Comparison of ENCODE assay signal across 10 mouse cellular contexts in genomic region chr2:102657726-102658125, GRCm38 (mm10). TPM values are rescaled to one million over a fixed set of nuclear protein-coding genes. Genes with fewer than 3 reads are reported as not detected.
DNase-seq lines count a peak whose midpoint lies in the region.
"Had no signal": no experiment of that assay in that cellular context is flagged by ENCODE, and none has a peak within 500 bp of the region (broad histone marks: within the 10 kb centered on the region; RNA-seq: fewer than 3 reads in every experiment).

No protein-coding gene starts in this region.

- H3K4me1 ChIP-seq in embryonic facial prominence, embryonic 10.5 days = peaks cover 33% of the 10 kb centered on the region
- H3K4me1 ChIP-seq: liver, embryonic 15.5 days had no signal

- peak; percentile 53 for DNase-seq in layer of hippocampus, adult 11-12 months (ENCODE audit: low spot score)
- DNase-seq in layer of hippocampus, postnatal 14 days (ENCODE audit: low spot score in 2 of 2) = no peak
- DNase-seq in embryonic facial prominence, embryonic 10.5 days (ENCODE audit: low spot score) = peak; percentile 18
- peak; percentile 76 for DNase-seq in left cerebral cortex, postnatal 4 days
- DNase-seq in right cerebral cortex, postnatal 10 days (ENCODE audit: low spot score in 2 of 2) = peak; percentile 73 to 80
- DNase-seq in kidney, adult 18-20 months = no peak
- DNase-seq in lung, postnatal 36 days = no peak
- DNase-seq in heart, postnatal 10 days = no peak

- H3K4me3 ChIP-seq in embryonic facial prominence, embryonic 10.5 days = peak overlapping the region; percentile 84
- H3K4me3 ChIP-seq: erythroblast, embryonic 14.5 days had no signal

- intact Hi-C loops in left cerebral cortex, postnatal 4 days (cut with DNase I) = no loop called here
- intact Hi-C loops in heart, postnatal 10 days (cut with DNase I) = loop anchor here (5.0 kb wide), 1 partner anchor 65 kb away; no protein-coding TSS in a partner anchor

- H3K27me3 ChIP-seq in embryonic facial prominence, embryonic 10.5 days (replicated peaks; ENCODE audit: low read depth, poor library complexity, severe bottlenecking) = peaks cover 67% of the 10 kb centered on the region

- H3K9me3 ChIP-seq in embryonic facial prominence, embryonic 10.5 days = no peaks in the 10 kb centered on the region
- H3K9me3 ChIP-seq: liver, embryonic 15.5 days had no signal

- H3K36me3 ChIP-seq in embryonic facial prominence, embryonic 10.5 days (replicated peaks) = no peaks in the 10 kb centered on the region
- H3K36me3 ChIP-seq: liver, embryonic 15.5 days had no signal

- 7% methylated on average over 7 of the region's 7 CpGs for whole genome bisulfite sequencing in embryonic facial prominence, embryonic 10.5 days

- no peak overlapping the region for H3K27ac ChIP-seq in embryonic facial prominence, embryonic 10.5 days (replicated peaks)
- H3K27ac ChIP-seq: liver, embryonic 15.5 days had no signal

RNA-seq across cellular contexts. Expression of gene Slc1a2, which starts 0.7 kb away (rescaled TPM):
- 1,000 to 10,000 TPM; 2,253 to 2,477 TPM for total RNA-seq in layer of hippocampus, postnatal 14 days (2021)
- polyA plus RNA-seq in embryonic facial prominence, embryonic 10.5 days (2016; fragmentation: Nextera tagmentation; extraction: Ambion mirVana) = 1.0 and 1.6 TPM in 2 replicates
- total RNA-seq in left cerebral cortex, postnatal 4 days (2021) = 100 to 1,000 TPM; 197 to 218 TPM
- total RNA-seq in heart, postnatal 10 days (2021) = under 1 TPM; 0.20 to 0.26 TPM
- polyA plus RNA-seq: erythroblast, embryonic 14.5 days had no signal

Comparison
In these comparisons a context has a peak if more than half of its experiments do, and no peak if none do; other contexts are left out.
1. DNase-seq: peak in layer of hippocampus, adult 11-12 months (single experiment), embryonic facial prominence, embryonic 10.5 days (single experiment), left cerebral cortex, postnatal 4 days (single experiment) and right cerebral cortex, postnatal 10 days (2 of 2); none in layer of hippocampus, postnatal 14 days (0 of 2), kidney, adult 18-20 months (single experiment), lung, postnatal 36 days (single experiment) and heart, postnatal 10 days (0 of 2).
2. RNA of gene Slc1a2, which starts 0.7 kb away (total RNA-seq): 2,253 to 2,477 TPM in layer of hippocampus, postnatal 14 days and 197 to 218 TPM in left cerebral cortex, postnatal 4 days; 0.20 to 0.26 TPM in heart, postnatal 10 days; every median in the first group is over 100 times any median in the second.